Mouse (Mus musculus) CH12.LX (cell line): ENCODE results near the gene Ctss. TPM values are rescaled to one million over a fixed set of nuclear protein-coding genes. Genes with fewer than 3 reads are reported as not detected.

ENCODE experiments used
- DNase-seq: peaks from one replicate; pipeline ENCODE4 v3.0.0-alpha.2; 2013; ENCODE audit errors: extremely low read depth
- H3K27ac ChIP-seq: 2 replicates; pipeline ENCODE4 v1.5.1; 2012; ENCODE audit warnings: low read depth, mild to moderate bottlenecking, control low read depth, moderate library complexity; ENCODE audit not compliant: insufficient read depth
- H3K27me3 ChIP-seq: replicated peaks from 2 replicates; pipeline ENCODE3; 2012; ENCODE audit warnings: inconsistent platforms
- H3K36me3 ChIP-seq, 2 experiments: replicated peaks in 1 of 2; 2 replicates each; pipeline versions ENCODE3 to v1.6.1; 2012; ENCODE audit warnings: inconsistent platforms in 1 of 2, low read length in 1 of 2, mild to moderate bottlenecking in 1 of 2, mixed read lengths in 1 of 2, moderate library complexity in 1 of 2; ENCODE audit not compliant: control insufficient read depth in 1 of 2, insufficient read depth in 1 of 2
- H3K4me1 ChIP-seq, 2 experiments: 2 replicates each; pipeline ENCODE4 v1.6.1; 2012; ENCODE audit warnings: inconsistent platforms in 1 of 2, moderate library complexity in 1 of 2; ENCODE audit not compliant: insufficient read depth in 2 of 2, control insufficient read depth in 1 of 2
- H3K4me2 ChIP-seq: 2 replicates; pipeline ENCODE4 v1.6.1; 2012; ENCODE audit warnings: low read depth, mild to moderate bottlenecking, control low read depth; ENCODE audit not compliant: poor library complexity, insufficient read depth, severe bottlenecking
- H3K4me3 ChIP-seq, 3 experiments: fragments of 150-350 bp in 1 of 3; sonication (generic) in 1 of 3; replicated peaks in 1 of 3; 2 replicates each; pipeline versions ENCODE3 to v1.5.1; 2011 to 2012; ENCODE audit warnings: low read depth in 2 of 3, low read length in 2 of 3, mild to moderate bottlenecking in 2 of 3, moderate library complexity in 2 of 3, control low read depth in 1 of 3, improper control_type of control experiment in 1 of 3, inconsistent platforms in 1 of 3, mixed read lengths in 1 of 3; ENCODE audit not compliant: poor library complexity in 1 of 3
- H3K79me2 ChIP-seq: replicated peaks from 2 replicates; pipeline ENCODE4 v1.6.1; 2012; ENCODE audit warnings: mild to moderate bottlenecking, moderate library complexity; ENCODE audit not compliant: control insufficient read depth, poor library complexity, insufficient read depth, severe bottlenecking; ENCODE audit errors: extremely low read depth
- H3K9ac ChIP-seq: 2 replicates; pipeline ENCODE4 v1.6.1; 2012; ENCODE audit warnings: low read depth, mild to moderate bottlenecking, control low read depth, moderate library complexity; ENCODE audit not compliant: insufficient read depth
- H3K9me3 ChIP-seq: replicated peaks from 2 replicates; pipeline ENCODE3; 2012; ENCODE audit warnings: low read length, inconsistent platforms, mixed read lengths
- BHLHE40 ChIP-seq: IDR thresholded peaks from 2 replicates; pipeline ENCODE4 v1.6.1; 2011; ENCODE audit warnings: mild to moderate bottlenecking, low read depth, low read length, improper control_type of control experiment
- CHD1 ChIP-seq: IDR thresholded peaks from 2 replicates; pipeline ENCODE4 v1.6.1; 2012; ENCODE audit warnings: low read depth, low read length, improper control_type of control experiment, inconsistent platforms
- CTCF ChIP-seq, 2 experiments: IDR thresholded peaks in 1 of 2; conservative IDR thresholded peaks in 1 of 2; 2 replicates each; pipeline ENCODE4 v1.5.1; 2011 to 2012; ENCODE audit warnings: low read depth in 2 of 2, low read length in 2 of 2, improper control_type of control experiment in 1 of 2, inconsistent platforms in 1 of 2, mild to moderate bottlenecking in 1 of 2, moderate library complexity in 1 of 2
- E2F4 ChIP-seq: IDR thresholded peaks from 2 replicates; pipeline ENCODE4 v1.6.1; 2011; ENCODE audit warnings: low read depth, low read length, improper control_type of control experiment; ENCODE audit not compliant: insufficient replicate concordance
- ELF1 ChIP-seq: IDR thresholded peaks from 2 replicates; pipeline ENCODE4 v1.6.1; 2014; ENCODE audit warnings: low read depth, mild to moderate bottlenecking, inconsistent platforms, low read length, improper control_type of control experiment
- EP300 ChIP-seq: IDR thresholded peaks from 2 replicates; pipeline ENCODE4 v1.6.1; 2011; ENCODE audit warnings: low read length, improper control_type of control experiment
- ETS1 ChIP-seq: conservative IDR thresholded peaks from 2 replicates; pipeline ENCODE4 v1.6.1; 2012; ENCODE audit warnings: low read depth, mild to moderate bottlenecking, inconsistent platforms, low read length, improper control_type of control experiment, moderate library complexity
- GABPA ChIP-seq: IDR thresholded peaks from 2 replicates; pipeline ENCODE4 v1.6.1; 2012; ENCODE audit warnings: low read depth, low read length, improper control_type of control experiment, inconsistent platforms; ENCODE audit not compliant: insufficient replicate concordance
- HCFC1 ChIP-seq: IDR thresholded peaks from 2 replicates; pipeline ENCODE4 v1.6.1; 2012; ENCODE audit warnings: low read depth, mild to moderate bottlenecking, inconsistent platforms, low read length, improper control_type of control experiment
- IRF4 ChIP-seq: IDR thresholded peaks from 2 replicates; pipeline ENCODE4 v1.6.1; 2014; ENCODE audit warnings: low read depth, mild to moderate bottlenecking, inconsistent platforms, low read length, improper control_type of control experiment
- JUN ChIP-seq: IDR thresholded peaks from 2 replicates; pipeline ENCODE4 v1.6.1; 2011; ENCODE audit warnings: low read depth, mild to moderate bottlenecking, low read length, improper control_type of control experiment, moderate library complexity; ENCODE audit not compliant: insufficient read depth
- JUND ChIP-seq: conservative IDR thresholded peaks from 2 replicates; pipeline ENCODE4 v1.6.1; 2011; ENCODE audit warnings: low read depth, low read length, improper control_type of control experiment
- KAT2A ChIP-seq: IDR thresholded peaks from 2 replicates; pipeline ENCODE4 v1.6.1; 2012; ENCODE audit warnings: low read length, improper control_type of control experiment, inconsistent platforms; ENCODE audit not compliant: insufficient replicate concordance
- MAFK ChIP-seq: IDR thresholded peaks from 2 replicates; pipeline ENCODE4 v1.6.1; 2011; ENCODE audit warnings: low read length, improper control_type of control experiment; ENCODE audit not compliant: insufficient replicate concordance
- MAX ChIP-seq: IDR thresholded peaks from 2 replicates; pipeline ENCODE4 v1.6.1; 2011; ENCODE audit warnings: low read length, improper control_type of control experiment
- MAZ ChIP-seq: IDR thresholded peaks from 2 replicates; pipeline ENCODE4 v1.6.1; 2012; ENCODE audit warnings: low read depth, mild to moderate bottlenecking, inconsistent platforms, low read length, improper control_type of control experiment, moderate library complexity
- MEF2A ChIP-seq: IDR thresholded peaks from 2 replicates; pipeline ENCODE4 v1.6.1; 2014; ENCODE audit warnings: low read depth, mild to moderate bottlenecking, inconsistent platforms, low read length, improper control_type of control experiment, borderline replicate concordance
- MXI1 ChIP-seq: IDR thresholded peaks from 2 replicates; pipeline ENCODE4 v1.6.1; 2011; ENCODE audit warnings: mild to moderate bottlenecking, low read depth, low read length, improper control_type of control experiment
- NELFE ChIP-seq: IDR thresholded peaks from 2 replicates; pipeline ENCODE4 v1.6.1; 2011; ENCODE audit warnings: low read depth, low read length, improper control_type of control experiment
- NRF1 ChIP-seq: IDR thresholded peaks from 2 replicates; pipeline ENCODE4 v1.6.1; 2014; ENCODE audit warnings: low read depth, mild to moderate bottlenecking, inconsistent platforms, low read length, improper control_type of control experiment, moderate library complexity
- PAX5 ChIP-seq: IDR thresholded peaks from 2 replicates; pipeline ENCODE4 v1.6.1; 2012; ENCODE audit warnings: low read length, inconsistent platforms, mixed read lengths
- POLR2AphosphoS2 ChIP-seq: IDR thresholded peaks from 2 replicates; pipeline ENCODE4 v1.6.1; 2011; ENCODE audit warnings: low read depth, low read length, improper control_type of control experiment
- RAD21 ChIP-seq: IDR thresholded peaks from 2 replicates; pipeline ENCODE4 v1.6.1; 2011; ENCODE audit warnings: low read depth, mild to moderate bottlenecking, low read length, improper control_type of control experiment, moderate library complexity
- RCOR1 ChIP-seq: conservative IDR thresholded peaks from 2 replicates; pipeline ENCODE4 v1.6.1; 2012; ENCODE audit warnings: low read depth, mild to moderate bottlenecking, inconsistent platforms, low read length, improper control_type of control experiment
- SIN3A ChIP-seq: IDR thresholded peaks from 2 replicates; pipeline ENCODE4 v1.6.1; 2012; ENCODE audit warnings: low read length, improper control_type of control experiment, inconsistent platforms
- SMC3 ChIP-seq: IDR thresholded peaks from 2 replicates; pipeline ENCODE4 v1.6.1; 2011; ENCODE audit warnings: low read depth, low read length, improper control_type of control experiment
- TBP ChIP-seq: conservative IDR thresholded peaks from 2 replicates; pipeline ENCODE4 v1.6.1; 2011; ENCODE audit warnings: low read depth, low read length, improper control_type of control experiment
- TCF12 ChIP-seq: IDR thresholded peaks from 2 replicates; pipeline ENCODE4 v1.6.1; 2014; ENCODE audit warnings: low read depth, mild to moderate bottlenecking, inconsistent platforms, low read length, improper control_type of control experiment
- UBTF ChIP-seq: IDR thresholded peaks from 2 replicates; pipeline ENCODE4 v1.6.1; 2012; ENCODE audit warnings: low read depth, mild to moderate bottlenecking, inconsistent platforms, low read length, improper control_type of control experiment, moderate library complexity
- USF1 ChIP-seq: IDR thresholded peaks from 2 replicates; pipeline ENCODE4 v1.6.1; 2014; ENCODE audit warnings: low read depth, mild to moderate bottlenecking, inconsistent platforms, low read length, improper control_type of control experiment
- USF2 ChIP-seq: conservative IDR thresholded peaks from 2 replicates; pipeline ENCODE4 v1.6.1; 2011; ENCODE audit warnings: low read depth, low read length, improper control_type of control experiment
- ZC3H11A ChIP-seq: IDR thresholded peaks from 2 replicates; pipeline ENCODE4 v1.6.1; 2012; ENCODE audit warnings: low read depth, mild to moderate bottlenecking, inconsistent platforms, low read length, improper control_type of control experiment
- ZKSCAN1 ChIP-seq: IDR thresholded peaks from 2 replicates; pipeline ENCODE4 v1.6.1; 2012; ENCODE audit warnings: low read depth, inconsistent platforms, low read length, improper control_type of control experiment, borderline replicate concordance
- ZMIZ1 ChIP-seq: IDR thresholded peaks from 2 replicates; pipeline ENCODE4 v1.6.1; 2012; ENCODE audit warnings: low read depth, mild to moderate bottlenecking, inconsistent platforms, low read length, improper control_type of control experiment
- ZNF384 ChIP-seq: IDR thresholded peaks from 2 replicates; pipeline ENCODE4 v1.6.1; 2012; ENCODE audit warnings: low read depth, low read length, improper control_type of control experiment, inconsistent platforms
- dilution Hi-C: fragments of 300-500 bp; cut with MboI; formaldehyde crosslinking; loops from 2 replicates; pipeline ENCODE4 v1.14.3; 2020; ENCODE audit warnings: low sequenced_read_pairs; ENCODE audit not compliant: extremely low pct_unique_long_range_greater_than_20kb, extremely low pct_ligation_motif_present
- in situ Hi-C: fragments of 300-500 bp; cut with MboI; formaldehyde crosslinking; loops from 3 replicates; pipeline ENCODE4 v1.14.3; 2019; ENCODE audit warnings: low sequenced_read_pairs, low pct_ligation_motif_present, low pct_unique_long_range_greater_than_20kb, mixed read lengths
- polyA plus RNA-seq: library from polyadenylated mRNA; unstranded; fragments of >175 nt; gene quantifications from 2 replicates; pipeline ENCODE4 v1.2.1, GENCODE M21; 2012; ENCODE audit warnings: low read depth; ENCODE audit not compliant: insufficient read length
- total RNA-seq, 2 experiments: library from RNA; depleted of rRNA; stranded (reverse); fragments of 300-350 nt in 1 of 2; fragments of >200 nt in 1 of 2; gene quantifications; 2 replicates each; pipeline ENCODE4 v1.2.3; 2012 to 2014

Gene Ctss
- total and polyA plus RNA-seq, 3 experiments: 178 to 282 (median 238) TPM

DNA sequence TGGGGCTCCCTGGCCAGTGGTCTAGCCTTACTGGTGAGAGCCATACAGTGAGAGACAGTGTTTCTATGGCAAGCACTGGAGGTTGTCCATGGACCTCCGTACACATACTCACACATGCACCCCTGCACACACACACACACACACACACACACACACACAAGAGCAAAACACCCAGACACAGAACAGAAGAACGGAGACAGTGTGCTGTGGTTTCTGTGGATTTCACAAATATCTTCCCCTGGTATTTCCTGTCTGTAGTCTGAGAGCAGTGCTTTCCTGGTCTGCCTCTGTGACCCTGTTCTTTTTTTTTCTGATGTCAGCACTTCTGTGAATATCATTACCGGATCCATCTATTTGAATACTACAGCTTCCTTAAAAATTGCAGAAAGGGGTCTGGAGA lies 2.9 kb upstream of the Ctss start:
- Histone ChIP-seq H3K79me2 (peaks cover 15% of the 10 kb centered on the region), H3K36me3 (no peaks in the 10 kb centered on the region), H3K9me3 (no peaks in the 10 kb centered on the region), H3K27me3 (no peaks in the 10 kb centered on the region)
- in situ Hi-C loops: loop anchor here (5.0 to 25.0 kb wide), 2 partner anchors 49 to 239 kb away; partner anchors contain the start of gene Tars2
- no peak for TF ChIP-seq ZC3H11A
- no peak for TF ChIP-seq NRF1
- TF ChIP-seq BHLHE40: peak; percentile 46
- no peak for TF ChIP-seq HCFC1
- TF ChIP-seq EP300: peak; percentile 29; the same call in 1 of the 2 replicates
- peak; percentile 48 for TF ChIP-seq ETS1
- TF ChIP-seq ELF1: 0 out of 2 replicates have a peak, but pooled peaks have one; percentile 27
- TF ChIP-seq GABPA: no peak
- no peak for TF ChIP-seq POLR2AphosphoS2
- TF ChIP-seq TBP: no peak
- 0 out of 2 replicates have a peak, but pooled peaks have one; percentile 44 for TF ChIP-seq MEF2A
- peak; percentile 66 for TF ChIP-seq ZNF384
- TF ChIP-seq ZMIZ1: no peak
- no peak for TF ChIP-seq SMC3
- no peak for TF ChIP-seq RCOR1
- no peak for TF ChIP-seq ZKSCAN1
- no peak for TF ChIP-seq MAZ
- no peak for TF ChIP-seq USF2
- no peak for TF ChIP-seq MAX
- TF ChIP-seq KAT2A: no peak
- TF ChIP-seq IRF4: peak; percentile 44; the same call in 1 of the 2 replicates
- no peak for TF ChIP-seq MXI1
- no peak for TF ChIP-seq TCF12
- no peak for TF ChIP-seq JUND
- TF ChIP-seq CTCF (conservative IDR thresholded peaks at IDR 0.05 in 1 of 2, IDR thresholded peaks at IDR 0.05 in 1 of 2; ENCODE audit: low read depth in 2 of 2, low read length in 2 of 2): no peak
- TF ChIP-seq CHD1: no peak
- no peak for TF ChIP-seq NELFE
- TF ChIP-seq MAFK: peak; percentile 84
- no peak for TF ChIP-seq SIN3A
- no peak for TF ChIP-seq E2F4
- no peak for TF ChIP-seq JUN
- no peak for TF ChIP-seq RAD21
- no peak for TF ChIP-seq PAX5
- TF ChIP-seq USF1: no peak
- no peak for TF ChIP-seq UBTF
- TF ChIP-seq, all 38 proteins: peak for 8
- Histone ChIP-seq H3K9ac (no peak overlapping the region), H3K27ac (no peak overlapping the region), H3K4me2 (no peak overlapping the region), H3K4me1 (peaks cover 25 to 63% of the 10 kb centered on the region in 2 experiments), H3K4me3 (no peak overlapping the region)
- dilution Hi-C loops: no loop called here
- DNase-seq: peak; percentile 54
